Mouse (Mus musculus) megakaryocyte progenitor cell, adult 5-6 weeks (primary cell): Measurements from ENCODE around the gene Rab7b. TPM values are rescaled to one million over a fixed set of nuclear protein-coding genes. Genes with fewer than 3 reads are reported as not detected.

Experiments
- ATAC-seq: replicated peaks from 2 replicates; pipeline ENCODE4 v1.8.0; 2016; ENCODE audit warnings: mild to moderate bottlenecking, moderate TSS enrichment, inconsistent platforms; ENCODE audit not compliant: poor library complexity
- total RNA-seq, 2 experiments: library from RNA; stranded (forward) in 1 of 2; stranded (reverse) in 1 of 2; fragments of 157-497, 149-512 nt in 1 of 2; fragments of 200-1000 nt in 1 of 2; gene quantifications; 2 replicates each; pipeline versions ENCODE4 v1.2.3 to v1.2.4; 2015 to 2017

The Rab7b gene
- total RNA-seq (2015) (5.8 and 7.7 TPM in 2 replicates), total RNA-seq (2017) (31.1 and 43.2 TPM in 2 replicates)

DNA sequence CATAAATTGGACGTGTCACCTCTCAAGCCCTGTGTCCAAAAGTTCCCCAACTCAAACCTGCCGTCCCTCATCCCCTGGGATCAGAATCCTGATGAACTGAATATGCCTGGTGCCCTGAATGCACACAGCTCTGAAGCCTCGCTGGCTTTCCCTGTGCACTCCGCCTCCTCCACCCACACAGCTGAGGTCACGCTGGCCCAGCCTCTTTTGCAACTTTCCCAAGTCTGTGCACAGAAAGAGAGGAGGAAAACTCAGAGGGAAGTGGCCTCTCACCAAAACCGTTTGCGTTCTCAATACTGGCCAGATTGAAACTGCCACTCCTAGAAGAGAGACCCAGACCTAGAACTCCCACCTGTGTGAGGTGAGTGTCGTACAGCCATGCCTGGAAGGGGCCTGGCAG, at the start of gene Rab7b:
Gene Rab7b, plus strand, starts transcription at position 221 of the 400 bp plus-strand sequence.
- peak; percentile 72 for ATAC-seq

DNA sequence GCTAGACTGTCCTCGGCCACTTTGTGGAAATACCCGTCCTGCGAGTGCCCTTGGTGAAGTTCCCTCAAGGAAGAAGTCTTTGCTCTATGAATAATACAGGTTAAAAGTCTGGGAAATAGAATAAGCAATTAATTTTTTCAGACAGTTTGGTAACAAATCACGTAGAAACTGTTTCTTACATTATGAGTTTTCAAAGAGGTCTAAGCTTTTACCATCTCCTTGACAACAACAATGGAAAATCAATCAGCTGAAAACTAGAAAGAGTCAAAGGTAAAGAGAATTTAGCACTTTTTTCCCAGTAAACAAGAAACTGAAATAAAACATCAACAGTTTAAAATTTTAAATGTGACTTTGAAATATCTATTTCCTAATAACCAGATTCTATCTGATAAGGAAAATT, 48.4 kb upstream of the Rab7b start:
- ATAC-seq, result no peak

DNA sequence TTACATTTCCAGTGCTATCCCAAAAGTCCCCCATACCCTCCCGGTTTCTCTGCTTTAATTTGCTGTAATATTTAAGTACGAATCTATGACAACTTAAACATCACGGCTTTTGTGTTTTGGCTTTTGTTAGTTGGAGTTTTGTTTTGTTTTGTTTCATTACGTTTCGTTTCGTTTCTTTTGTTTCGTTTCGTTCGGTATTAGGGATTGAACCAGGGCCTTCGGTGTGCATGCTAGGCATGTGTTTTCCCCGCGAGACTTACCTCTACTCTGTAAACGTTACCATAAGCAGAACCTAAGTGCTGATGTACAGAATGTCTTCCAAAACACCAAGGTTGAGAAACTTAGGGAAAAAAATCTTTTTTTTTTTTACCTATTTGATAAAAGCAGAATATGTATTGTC, 46.9 kb upstream of the Rab7b start:
- no peak for ATAC-seq

DNA sequence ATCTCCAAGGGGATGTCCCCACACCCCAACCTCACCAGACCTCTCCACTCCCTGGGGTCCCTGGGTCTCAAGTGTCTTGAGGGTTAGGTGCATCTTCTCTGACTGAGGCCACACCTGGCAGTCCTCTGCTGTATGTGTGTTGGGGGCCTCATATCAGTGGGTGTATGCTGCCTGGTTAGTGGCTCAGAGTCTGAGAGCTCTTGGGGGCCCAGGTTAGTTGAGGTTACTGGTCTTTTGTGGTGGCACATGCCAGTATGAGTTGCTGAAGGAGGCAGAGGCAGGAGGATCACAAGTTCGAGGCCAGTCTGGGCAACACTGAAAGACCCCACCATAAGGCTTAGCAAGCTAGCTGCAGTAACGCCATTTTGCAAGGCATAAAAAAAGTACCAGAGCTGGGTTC, 46.2 kb upstream of the Rab7b start:
- ATAC-seq, result no peak

DNA sequence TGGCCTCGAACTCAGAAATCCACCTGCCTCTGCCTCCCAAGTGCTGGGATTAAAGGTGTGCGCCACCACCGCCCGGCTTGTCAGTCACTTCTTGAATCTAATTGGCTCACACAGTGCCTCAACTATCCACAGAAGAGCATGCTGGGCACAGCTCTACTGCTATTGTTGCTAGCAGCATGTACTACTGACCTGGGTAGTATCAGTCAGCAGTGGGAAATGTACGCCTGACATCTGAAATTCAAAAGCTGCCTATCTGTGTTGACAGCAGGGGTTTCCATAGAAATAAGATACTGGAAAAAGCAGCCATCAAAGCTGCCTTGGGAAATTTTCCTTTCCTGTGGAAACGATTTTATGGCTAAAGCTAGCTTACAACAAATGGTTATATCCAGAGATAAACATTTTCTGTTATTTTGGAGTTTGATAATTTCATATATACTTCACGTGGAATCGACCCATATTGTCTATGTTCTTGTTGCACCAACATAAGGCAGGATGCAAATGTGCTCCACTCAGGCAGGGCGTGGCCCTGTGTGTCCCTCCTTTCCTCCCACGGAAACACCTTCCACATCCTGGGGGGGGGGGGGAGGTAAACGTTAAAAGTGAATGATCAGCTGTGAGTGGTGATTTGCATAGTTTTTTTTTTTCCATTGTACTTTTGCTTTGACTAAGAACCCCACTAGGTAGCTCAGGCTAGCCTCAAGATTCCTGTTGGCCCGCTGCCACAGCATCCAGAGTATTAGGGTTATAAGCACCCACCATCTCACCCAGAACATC, 35.6 kb upstream of the Rab7b start:
- no peak for ATAC-seq

DNA sequence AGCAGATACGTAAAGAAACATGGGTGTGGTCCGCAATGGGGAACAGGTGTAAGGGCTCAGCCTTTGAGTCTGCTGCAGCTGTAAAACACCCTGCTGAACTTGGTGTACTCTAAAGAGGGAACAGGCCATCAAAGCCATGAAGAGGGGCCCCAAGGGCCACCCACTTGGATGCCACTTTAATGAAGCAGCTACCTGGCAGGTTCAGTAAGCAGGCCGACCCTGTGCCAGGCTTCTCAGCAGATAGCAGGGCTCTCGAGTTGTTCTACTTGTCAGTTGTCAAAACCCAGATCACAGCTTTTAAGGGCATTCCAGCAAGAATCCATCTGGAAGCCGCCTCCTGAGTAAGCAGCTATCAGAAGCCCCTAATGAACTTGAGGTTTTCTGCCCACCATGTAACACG, 32.9 kb upstream of the Rab7b start:
- no peak for ATAC-seq

DNA sequence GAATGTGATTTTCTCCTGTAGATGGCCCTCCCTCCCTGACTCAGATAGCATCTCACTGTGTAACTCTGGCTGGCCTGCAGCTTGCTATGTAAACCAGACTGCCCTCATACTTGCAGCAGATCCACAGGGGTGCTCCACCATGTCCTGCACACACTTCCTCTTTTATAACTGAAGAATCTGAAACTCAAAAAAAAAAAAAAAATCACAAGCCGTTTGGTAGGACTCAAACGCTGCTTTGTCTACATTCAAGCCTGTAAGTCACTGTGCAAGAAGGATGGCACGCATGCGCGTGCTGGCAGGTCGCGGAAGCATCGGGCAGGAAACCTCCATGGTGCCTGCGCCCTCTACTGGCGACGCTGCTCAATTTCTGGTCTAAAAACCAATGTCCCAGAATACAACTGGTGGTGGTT, 30.5 kb upstream of the Rab7b start:
- ATAC-seq, result peak; percentile 83

DNA sequence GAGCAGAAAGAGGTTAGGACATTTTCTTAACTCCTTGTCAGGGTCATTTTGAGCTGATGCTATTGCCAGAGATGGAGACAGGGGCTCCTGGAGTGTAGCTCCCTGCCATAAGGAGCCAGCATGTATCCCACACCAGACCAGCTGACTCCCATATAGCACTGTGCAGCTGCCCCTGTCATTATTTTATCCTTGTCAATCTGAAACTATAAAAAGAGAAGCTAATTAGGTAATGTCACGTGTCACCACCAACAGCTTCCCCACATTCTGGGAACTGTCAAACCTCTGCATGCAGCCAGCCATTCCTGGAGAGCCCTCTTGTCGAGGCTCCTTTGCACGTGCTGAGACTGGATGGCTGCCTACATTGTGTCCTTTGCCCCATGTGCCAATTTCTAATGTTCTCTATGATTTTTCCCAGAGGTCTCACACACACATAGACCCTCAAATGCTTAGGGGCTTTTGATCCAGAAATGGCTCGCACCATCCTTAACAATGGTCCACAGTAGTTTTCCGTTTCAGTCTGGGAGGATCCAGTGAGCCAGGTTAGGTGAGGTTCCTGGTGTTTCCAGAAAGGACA, 28.9 kb upstream of the Rab7b start:
- no peak for ATAC-seq

DNA sequence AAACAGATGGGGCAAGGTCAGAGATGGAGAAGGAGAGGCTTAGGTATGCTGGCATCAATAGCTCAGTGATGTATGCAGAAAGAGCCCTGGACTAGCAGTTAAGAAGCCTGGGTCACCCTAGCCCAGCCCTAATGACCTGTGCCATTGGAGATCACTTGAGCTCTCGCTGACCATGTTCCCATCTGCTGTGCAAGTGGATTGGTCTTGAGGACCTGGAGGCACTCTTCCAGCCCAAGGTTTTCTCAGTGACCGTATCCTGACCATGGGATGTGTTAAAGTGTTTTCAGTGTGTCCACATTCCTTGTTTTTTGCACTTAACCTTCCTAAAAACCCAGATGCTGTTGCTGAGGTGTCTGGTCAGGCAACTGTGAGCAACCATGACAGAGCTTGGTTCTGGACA, 28.2 kb upstream of the Rab7b start:
- no peak for ATAC-seq

DNA sequence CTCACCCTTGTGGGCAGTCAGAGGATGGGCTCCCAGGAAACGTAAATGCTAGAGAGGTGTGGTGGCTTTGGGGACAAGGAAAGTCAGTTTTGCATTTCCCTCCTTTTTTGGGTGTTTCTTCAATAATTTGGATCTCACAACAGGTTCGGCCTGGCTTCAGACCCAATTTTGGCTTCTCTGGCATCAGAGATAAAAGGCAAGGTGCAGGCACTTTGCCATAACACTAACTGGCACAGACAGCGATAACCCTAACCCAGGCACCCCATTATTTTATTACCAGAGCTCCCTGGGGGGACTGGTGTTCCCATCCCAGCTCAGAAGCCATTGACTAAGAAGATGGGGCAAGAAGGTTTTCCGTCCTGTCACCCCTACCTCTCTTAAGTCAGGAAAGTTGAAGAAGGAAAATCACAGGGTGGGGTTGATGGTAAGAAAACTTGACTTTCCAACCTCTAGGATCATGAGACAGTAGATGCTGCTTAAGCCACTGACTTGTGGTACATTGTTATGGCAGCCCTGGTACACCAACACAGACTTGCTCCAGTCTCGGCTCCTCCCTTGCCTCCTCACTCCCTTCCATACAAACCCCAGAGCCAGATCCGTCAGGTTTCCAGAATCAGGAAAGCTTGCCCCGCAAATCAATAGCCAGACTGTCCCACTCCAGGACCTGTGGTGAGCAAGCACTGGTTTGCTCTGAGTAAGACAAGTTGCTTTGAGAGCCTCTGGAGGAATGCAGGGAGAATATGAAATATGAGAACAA, 27.6 kb upstream of the Rab7b start:
- ATAC-seq, result peak; percentile 24; the same call in 1 of the 2 replicates

DNA sequence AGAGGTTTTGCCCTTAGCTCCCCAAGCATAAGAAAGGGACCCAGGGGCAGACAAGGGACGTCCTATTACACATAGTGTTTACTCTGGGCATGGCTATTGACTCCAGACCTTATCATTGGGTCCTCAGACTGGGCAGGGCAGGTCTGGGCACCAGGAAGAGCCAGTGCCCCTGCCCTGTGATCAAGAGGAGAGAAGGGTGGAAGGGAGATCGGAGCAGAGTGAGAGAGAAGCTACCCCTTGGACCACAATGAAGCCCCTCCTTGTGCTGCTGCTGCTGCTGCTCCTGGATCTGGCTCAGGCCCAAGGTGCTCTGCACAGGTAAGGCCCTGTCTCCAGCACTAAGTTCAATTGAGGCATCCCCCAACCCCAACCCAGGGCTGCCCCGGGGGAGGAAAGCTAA, 26.7 kb upstream of the Rab7b start:
- peak; percentile 30 for ATAC-seq

DNA sequence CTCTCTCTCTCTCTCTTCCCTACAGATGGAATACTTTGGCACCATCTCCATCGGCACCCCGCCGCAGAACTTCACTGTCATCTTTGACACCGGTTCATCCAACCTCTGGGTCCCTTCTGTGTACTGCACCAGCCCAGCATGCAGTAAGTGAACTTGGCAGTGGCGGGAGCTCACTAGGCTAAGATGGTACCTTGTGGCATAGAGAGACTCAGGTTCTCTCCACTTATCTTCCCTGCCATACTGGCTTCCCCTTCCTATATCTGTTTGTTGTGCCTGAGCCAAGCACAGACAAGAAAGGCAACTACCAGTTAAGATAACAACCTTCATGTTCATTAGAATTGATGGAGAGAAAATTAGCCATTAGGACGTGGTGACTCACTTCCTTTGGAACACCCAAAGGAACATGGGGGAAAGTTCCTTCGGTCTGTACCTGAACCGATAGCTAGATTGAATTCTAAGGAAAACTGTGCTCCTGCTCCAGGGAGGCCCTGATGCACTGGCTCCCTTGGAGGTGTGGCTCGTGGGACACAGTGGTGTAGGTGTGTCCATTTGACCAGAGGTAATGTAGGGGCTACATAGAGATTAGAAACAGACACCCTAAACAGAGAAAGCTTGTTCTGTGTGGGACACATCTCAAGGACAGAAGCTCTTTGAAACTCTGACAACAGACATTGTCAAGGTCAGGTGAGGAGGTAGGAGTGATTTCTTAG, 25.1 kb upstream of the Rab7b start:
- peak; percentile 71 for ATAC-seq

DNA sequence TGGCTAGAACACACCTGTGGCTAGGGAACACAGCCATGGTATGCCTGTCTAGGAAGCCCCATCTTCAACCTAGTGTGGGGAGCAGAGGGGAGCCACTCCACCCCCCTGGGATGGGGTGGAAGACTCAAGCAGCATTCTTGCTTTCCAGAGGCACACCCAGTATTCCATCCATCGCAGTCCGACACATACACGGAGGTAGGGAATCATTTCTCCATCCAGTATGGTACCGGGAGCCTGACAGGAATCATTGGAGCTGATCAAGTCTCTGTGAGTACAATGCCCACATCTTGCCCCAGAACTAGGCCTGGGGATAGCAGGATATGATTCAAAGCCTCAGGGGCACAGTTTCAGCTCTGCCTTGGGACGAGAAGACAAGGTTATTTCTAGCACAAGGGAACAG, 24.4 kb upstream of the Rab7b start:
- no peak for ATAC-seq

DNA sequence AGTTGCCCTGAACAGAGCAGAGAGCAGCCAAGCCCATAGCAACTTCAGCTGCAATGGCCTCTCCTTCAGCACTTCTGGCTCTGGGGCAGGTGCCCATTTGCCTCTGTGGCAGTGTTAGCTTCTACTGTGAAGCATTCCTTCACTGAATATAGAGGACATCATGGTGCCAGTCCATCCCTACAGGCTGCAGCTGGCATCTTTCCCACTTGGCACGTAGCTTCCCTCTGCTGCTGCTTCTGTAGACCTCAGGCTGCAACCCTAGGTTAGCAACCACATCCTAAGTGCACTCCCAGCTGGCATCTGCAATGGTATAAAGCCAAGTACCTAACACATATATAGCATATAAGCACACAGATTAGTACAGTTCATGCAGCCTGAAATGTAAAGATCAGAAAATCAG, 22.6 kb upstream of the Rab7b start:
- no peak for ATAC-seq

DNA sequence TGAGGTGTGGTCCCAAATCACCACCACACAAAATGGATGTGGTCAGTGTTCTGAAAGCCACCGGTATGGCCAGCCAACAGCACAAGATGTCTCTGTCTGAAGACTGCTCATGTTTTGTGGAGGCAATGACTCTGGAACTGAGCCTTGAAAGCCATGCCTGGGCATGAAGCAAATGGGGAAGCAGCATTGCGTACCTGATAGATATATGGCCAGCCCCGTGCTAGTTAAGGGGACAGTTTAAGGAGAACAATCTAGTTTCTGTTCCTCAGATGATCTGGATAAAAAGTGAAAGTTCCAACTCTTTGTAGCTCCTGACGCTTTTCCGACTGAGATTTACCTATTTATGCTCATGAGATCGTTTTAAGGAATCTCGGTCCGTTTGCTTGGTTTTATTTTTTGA, 17.4 kb upstream of the Rab7b start:
- ATAC-seq, result peak; percentile 68

DNA sequence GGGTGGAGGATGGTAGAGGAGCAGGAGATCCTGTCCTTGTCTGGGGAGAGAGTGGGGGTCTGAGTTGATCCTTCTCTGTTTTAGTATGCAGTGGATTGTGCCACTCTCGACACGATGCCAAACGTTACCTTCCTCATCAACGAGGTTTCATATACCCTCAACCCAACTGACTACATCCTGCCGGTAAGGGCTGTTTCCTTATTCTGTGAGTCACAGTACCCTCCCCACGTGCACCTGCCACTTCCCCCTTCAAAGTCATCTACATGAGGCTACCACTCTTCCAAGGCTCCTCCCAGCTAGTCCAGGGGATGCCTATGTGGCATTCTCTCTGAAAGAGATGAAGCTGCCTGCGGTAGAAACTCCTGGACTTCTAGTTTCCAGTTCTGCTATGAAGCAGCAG, 16.1 kb upstream of the Rab7b start:
- peak; percentile 89 for ATAC-seq

DNA sequence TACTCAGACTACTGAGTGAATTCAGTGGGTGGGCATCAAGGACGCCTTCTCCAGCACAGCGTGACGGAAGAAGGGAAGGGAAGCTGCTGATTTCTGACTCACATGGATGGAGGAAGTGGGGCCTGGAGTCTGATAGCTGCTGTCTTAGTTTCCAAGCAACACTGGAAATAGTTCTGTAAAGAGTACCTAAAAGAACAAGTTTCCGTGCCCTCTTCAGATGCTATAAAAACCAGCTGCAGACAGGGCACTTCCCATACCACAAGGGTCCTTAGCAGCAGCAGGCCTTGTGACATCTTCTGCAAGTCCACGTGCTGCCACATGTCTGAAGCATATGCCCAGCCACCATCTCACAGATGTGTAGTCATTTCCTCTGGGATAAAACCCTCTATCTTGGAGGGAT, 8.9 kb upstream of the Rab7b start:
- peak; percentile 48; the same call in 1 of the 2 replicates for ATAC-seq

DNA sequence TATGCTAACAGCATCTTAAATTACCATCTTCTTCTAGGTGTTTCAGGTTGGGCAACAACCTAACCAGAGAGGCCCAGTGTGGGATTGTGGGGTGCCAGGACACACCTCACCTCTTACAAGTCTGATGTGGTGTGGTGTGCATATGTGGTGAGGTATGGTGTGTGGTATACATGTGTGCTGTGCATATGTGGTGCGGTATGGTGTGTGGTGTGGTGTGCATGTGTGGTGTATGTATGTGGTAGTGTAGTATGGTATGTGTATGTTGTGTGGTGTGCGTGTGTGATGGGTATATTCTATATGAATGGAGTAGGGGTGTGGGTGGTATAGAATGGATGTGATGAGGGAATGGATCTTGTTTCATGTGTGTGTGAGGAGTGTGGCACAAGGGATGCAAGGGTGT, 756 bp upstream of the Rab7b start:
- no peak for ATAC-seq

DNA sequence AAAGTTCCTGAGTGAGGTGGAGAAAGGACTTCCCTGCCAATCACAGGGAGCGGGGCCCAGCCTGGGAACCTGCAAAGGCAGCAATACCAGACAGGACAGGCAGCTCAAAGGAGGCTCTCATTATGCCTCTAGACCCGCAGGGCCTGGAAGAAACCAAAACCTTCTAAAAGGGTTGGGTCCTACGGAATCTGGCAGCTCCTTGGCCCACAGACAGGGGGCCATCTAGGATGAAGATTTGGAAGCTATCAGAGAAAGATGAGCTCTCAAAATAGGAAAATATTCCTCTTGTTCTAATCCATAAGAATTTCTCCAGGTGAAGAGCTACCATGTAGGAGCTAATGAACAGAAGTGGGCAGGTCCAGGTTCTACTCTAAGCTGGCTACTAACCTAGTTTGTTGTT, 521 bp downstream of the Rab7b start:
- ATAC-seq, result no peak

DNA sequence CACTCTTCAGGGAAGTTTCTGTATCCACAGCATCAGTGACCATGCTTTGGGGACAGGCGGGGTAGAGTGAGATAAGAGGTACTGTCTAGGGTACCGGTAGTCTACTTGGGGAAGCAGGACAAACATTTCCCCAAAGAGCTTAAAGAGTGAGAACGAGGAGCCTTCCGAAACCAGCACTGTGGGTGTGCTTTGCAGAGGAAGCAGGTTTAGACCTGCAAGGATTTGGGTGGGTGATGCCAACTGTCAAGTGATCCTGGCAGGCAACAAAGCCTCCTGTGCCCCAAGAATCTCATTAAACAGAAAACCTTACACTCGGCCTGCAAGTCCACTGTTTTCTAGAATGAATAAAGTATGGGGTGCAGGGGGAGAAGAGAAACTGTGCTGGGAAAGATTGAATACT, 1.4 kb downstream of the Rab7b start:
- no peak for ATAC-seq

DNA sequence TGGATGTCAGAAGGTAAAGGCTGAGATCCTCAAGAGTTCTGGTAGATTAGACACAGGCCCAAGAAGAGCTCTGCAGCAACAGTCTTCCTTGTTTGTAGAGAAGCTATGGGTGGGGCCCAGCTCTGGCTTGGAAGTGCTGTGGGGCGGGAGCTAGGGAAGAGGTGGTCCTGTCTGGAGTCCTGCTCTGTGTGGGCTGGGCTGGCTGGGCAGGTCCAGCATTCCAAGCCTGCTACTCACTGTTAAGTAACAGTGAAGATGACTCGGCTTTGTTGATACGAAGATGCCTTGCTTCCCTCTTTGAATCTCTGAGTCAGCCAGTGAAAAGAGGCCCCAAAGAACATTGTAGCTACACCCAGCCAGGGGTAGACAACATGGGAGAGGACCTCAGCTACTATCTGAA, 1.9 kb downstream of the Rab7b start:
- ATAC-seq, result peak; percentile 29
